Comparison of ENCODE assay signal across 9 mouse cellular contexts in the genomic region with DNA sequence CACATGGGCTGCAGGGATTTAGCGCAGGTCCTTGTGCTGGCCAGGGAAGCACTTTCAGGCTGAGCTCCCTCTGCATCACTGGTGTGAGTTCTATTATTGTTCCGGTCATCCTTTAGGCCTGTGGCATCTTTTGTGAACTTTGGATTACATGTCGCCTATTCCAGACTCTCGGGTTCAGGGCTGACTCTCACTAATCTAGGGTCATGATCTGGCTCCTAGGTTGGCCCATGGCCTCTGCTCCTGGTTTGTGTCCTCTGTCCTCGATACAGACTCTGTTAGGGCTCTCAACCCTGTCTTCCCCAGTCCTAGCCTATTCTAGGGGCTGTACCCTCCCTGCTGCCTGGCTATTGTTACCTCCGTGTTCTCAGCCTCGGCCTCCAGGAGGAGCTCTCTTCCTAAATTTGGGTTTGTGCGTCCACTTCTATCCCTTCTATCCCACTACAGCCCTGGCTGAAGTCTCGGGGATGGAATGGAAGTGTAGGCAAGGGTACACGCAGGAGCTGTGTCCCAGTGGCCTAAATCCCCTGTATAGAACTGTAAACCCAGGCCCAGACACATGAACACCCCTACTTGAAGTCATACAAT. TPM values are rescaled to one million over a fixed set of nuclear protein-coding genes. Genes with fewer than 3 reads are reported as not detected.
A peak's percentile ranks its signal among the peaks of the same experiment; 100 is the strongest.
DNase-seq lines count a peak whose midpoint lies in the region; ATAC-seq lines count a peak whose summit lies in the region.
"Had no signal": no experiment of that assay in that cellular context is flagged by ENCODE, and none has a peak within 500 bp of the region (broad histone marks: within the 10 kb centered on the region; RNA-seq: fewer than 3 reads in every experiment).

No protein-coding gene starts in this region.

- ATAC-seq in megakaryocyte-erythroid progenitor cell, adult 5-6 weeks (replicated peaks; ENCODE audit: low FRiP score, low TSS enrichment, poor library complexity, severe bottlenecking) = peak; percentile 42; the same call in 1 of the 2 replicates
- ATAC-seq in erythroblast, adult 5-6 weeks (replicated peaks; ENCODE audit: low FRiP score, poor library complexity, severe bottlenecking) = no peak

- DNase-seq in heart, postnatal 10 days = peak; percentile 38 to 57
- no peak for DNase-seq in heart, adult 8-10 months (ENCODE audit: low spot score)
- peak; percentile 32 for DNase-seq in retina, postnatal 1 day
- DNase-seq in retina, embryonic 14.5 days (ENCODE audit: low spot score) = no peak
- peak; percentile 37 to 52 for DNase-seq in adrenal gland, postnatal 36 days
- DNase-seq in gastrocnemius, postnatal 36 days = no peak
- DNase-seq: right cerebral cortex, adult 18-20 months had no signal

- intact Hi-C loops in heart, postnatal 10 days (cut with DNase I) = loop anchor here (5.0 kb wide), 1 partner anchor 161 kb away; no protein-coding TSS in a partner anchor
- intact Hi-C loops in gastrocnemius, postnatal 36 days (cut with DNase I) = no loop called here

RNA-seq across cellular contexts. Expression of a gene that starts 20.2 kb away (rescaled TPM):
- under 1 TPM; 0.43 to 0.72 TPM for total RNA-seq in heart, postnatal 10 days (2021)
- total RNA-seq in heart, adult 8-10 months (2022) = 1 to 10 TPM in 2 of 4 experiments, under 1 TPM in 2; 0.60 to 3.3 (median 1.3) TPM
- total RNA-seq in adrenal gland, postnatal 36 days (2021) = 100 to 1,000 TPM in 1 of 2 experiments, 10 to 100 TPM in 1; 69.6 to 106 TPM
- not detected in 2 replicates for total RNA-seq in megakaryocyte-erythroid progenitor cell, adult 5-6 weeks (2014; fragmentation: Nextera tagmentation)
- 0.75 TPM in 1 of 2 replicates, not detected in the other for total RNA-seq in megakaryocyte-erythroid progenitor cell, adult 5-6 weeks (2017)
- under 1 TPM; 0.08 to 0.15 TPM for total RNA-seq in gastrocnemius, postnatal 36 days (2021)
- total RNA-seq in erythroblast, adult 5-6 weeks (2015; ENCODE audit: low replicate concordance) = 11.5 and 14.6 TPM in 2 replicates
- total RNA-seq in erythroblast, adult 5-6 weeks (2017; ENCODE audit: low replicate concordance) = 3.8 and 4.9 TPM in 2 replicates

RNA-seq across cellular contexts. Expression of a gene that starts 46.2 kb away (rescaled TPM):
- 1 to 10 TPM; 9.0 to 9.5 TPM for total RNA-seq in heart, postnatal 10 days (2021)
- 1 to 10 TPM; 3.7 to 4.5 (median 3.8) TPM for total RNA-seq in heart, adult 8-10 months (2022)
- total RNA-seq in adrenal gland, postnatal 36 days (2021) = 10 to 100 TPM; 13.4 to 16.9 TPM
- total RNA-seq in megakaryocyte-erythroid progenitor cell, adult 5-6 weeks (2014; fragmentation: Nextera tagmentation) = 20.9 and 31.7 TPM in 2 replicates
- total RNA-seq in megakaryocyte-erythroid progenitor cell, adult 5-6 weeks (2017) = 0.23 and 6.4 TPM in 2 replicates
- 1 to 10 TPM; 2.6 to 3.2 TPM for total RNA-seq in gastrocnemius, postnatal 36 days (2021)
- total RNA-seq in erythroblast, adult 5-6 weeks (2015; ENCODE audit: low replicate concordance) = 4.0 and 8.1 TPM in 2 replicates
- total RNA-seq in erythroblast, adult 5-6 weeks (2017; ENCODE audit: low replicate concordance) = 6.6 and 14.4 TPM in 2 replicates

RNA-seq across cellular contexts. Expression of a gene that starts 46.4 kb away (rescaled TPM):
- 10 to 100 TPM; 12.1 to 13.6 TPM for total RNA-seq in heart, postnatal 10 days (2021)
- 10 to 100 TPM in 1 of 4 experiments, 1 to 10 TPM in 3; 7.9 to 10.0 (median 9.0) TPM for total RNA-seq in heart, adult 8-10 months (2022)
- 10 to 100 TPM; 20.6 to 20.9 TPM for total RNA-seq in adrenal gland, postnatal 36 days (2021)
- total RNA-seq in megakaryocyte-erythroid progenitor cell, adult 5-6 weeks (2014; fragmentation: Nextera tagmentation) = 12.0 and 18.6 TPM in 2 replicates
- total RNA-seq in megakaryocyte-erythroid progenitor cell, adult 5-6 weeks (2017) = 3.7 and 6.9 TPM in 2 replicates
- 1 to 10 TPM; 6.0 to 8.0 TPM for total RNA-seq in gastrocnemius, postnatal 36 days (2021)
- total RNA-seq in erythroblast, adult 5-6 weeks (2015; ENCODE audit: low replicate concordance) = 1.9 and 2.7 TPM in 2 replicates
- total RNA-seq in erythroblast, adult 5-6 weeks (2017; ENCODE audit: low replicate concordance) = 2.0 and 2.1 TPM in 2 replicates

RNA-seq across cellular contexts. Expression of a gene that starts 53.4 kb away (rescaled TPM):
- total RNA-seq in heart, postnatal 10 days (2021) = 100 to 1,000 TPM; 292 to 300 TPM
- 100 to 1,000 TPM; 297 to 375 (median 324) TPM for total RNA-seq in heart, adult 8-10 months (2022)
- 100 to 1,000 TPM; 325 to 361 TPM for total RNA-seq in adrenal gland, postnatal 36 days (2021)
- total RNA-seq in megakaryocyte-erythroid progenitor cell, adult 5-6 weeks (2014; fragmentation: Nextera tagmentation) = 128 and 146 TPM in 2 replicates
- total RNA-seq in megakaryocyte-erythroid progenitor cell, adult 5-6 weeks (2017) = 38.0 and 103 TPM in 2 replicates
- total RNA-seq in gastrocnemius, postnatal 36 days (2021) = 100 to 1,000 TPM; 188 to 189 TPM
- total RNA-seq in erythroblast, adult 5-6 weeks (2015; ENCODE audit: low replicate concordance) = 11.7 and 35.0 TPM in 2 replicates
- total RNA-seq in erythroblast, adult 5-6 weeks (2017; ENCODE audit: low replicate concordance) = 11.0 and 11.3 TPM in 2 replicates

Comparison
In these comparisons a context has a peak if more than half of its experiments do, and no peak if none do; other contexts are left out.
1. DNase-seq: peak in heart, postnatal 10 days (2 of 2), retina, postnatal 1 day (single experiment) and adrenal gland, postnatal 36 days (2 of 2); none in heart, adult 8-10 months (single experiment), retina, embryonic 14.5 days (single experiment) and gastrocnemius, postnatal 36 days (0 of 2).
2. RNA of a gene that starts 20.2 kb away (total RNA-seq): 69.6 to 106 TPM in adrenal gland, postnatal 36 days; 3.8 to 14.6 TPM in erythroblast, adult 5-6 weeks, 0.60 to 3.3 TPM in heart, adult 8-10 months, 0.75 TPM in megakaryocyte-erythroid progenitor cell, adult 5-6 weeks, 0.43 to 0.72 TPM in heart, postnatal 10 days and 0.08 to 0.15 TPM in gastrocnemius, postnatal 36 days; every median in the first group is over 4 times any median in the second.